Mouse (Mus musculus): ENCODE results near the gene Rhox3a2. TPM values are rescaled to one million over a fixed set of nuclear protein-coding genes. Genes with fewer than 3 reads are reported as not detected.

The Rhox3a2 gene
- polyA plus RNA-seq (2017; shearing (Covaris generic)), result not detected

GRCm38 (mm10) chrX:37379728-37380127, at the start of gene Rhox3a2:
Gene Rhox3a2 (plus strand): TSS chrX:37380028.

GRCm38 (mm10) chrX:37390548-37390947, 10.7 kb downstream of the Rhox3a2 start, which contains the start of gene Rhox4a2:
Gene Rhox4a2 (plus strand): TSS chrX:37390848.

GRCm38 (mm10) chrX:37411767-37412166, 31.9 kb downstream of the Rhox3a2 start, which contains the start of gene Rhox2b:
Gene Rhox2b (plus strand): TSS chrX:37412067.

GRCm38 (mm10) chrX:37432194-37432593, 52.4 kb downstream of the Rhox3a2 start, which contains the start of gene Rhox4b:
Gene Rhox4b (plus strand): TSS chrX:37432494.

Other genes starting within 250 kb of the Rhox3a2 start
- not detected for gene Akap14, start 211.2 kb upstream of the Rhox3a2 start, polyA plus RNA-seq (2017; shearing (Covaris generic))
- gene Ndufa1, start 188.9 kb upstream of the Rhox3a2 start, polyA plus RNA-seq (2017; shearing (Covaris generic)), result 177 TPM
- gene Rnf113a1, start 188.8 kb upstream of the Rhox3a2 start, polyA plus RNA-seq (2017; shearing (Covaris generic)), result 2.8 TPM
- not detected for gene Gm9, start 169.0 kb upstream of the Rhox3a2 start, polyA plus RNA-seq (2017; shearing (Covaris generic))
- gene Rhox1, start 157.8 kb upstream of the Rhox3a2 start, polyA plus RNA-seq (2017; shearing (Covaris generic)), result not detected
- not detected for gene Rhox2a, start 135.1 kb upstream of the Rhox3a2 start, polyA plus RNA-seq (2017; shearing (Covaris generic))
- not detected for gene Rhox3a, start 130.1 kb upstream of the Rhox3a2 start, polyA plus RNA-seq (2017; shearing (Covaris generic))
- 1.2 TPM for gene Rhox4a, start 114.7 kb upstream of the Rhox3a2 start, polyA plus RNA-seq (2017; shearing (Covaris generic))
- not detected for gene Rhox4a2, start 10.8 kb downstream of the Rhox3a2 start, polyA plus RNA-seq (2017; shearing (Covaris generic))
- gene Rhox2b, start 32.0 kb downstream of the Rhox3a2 start, polyA plus RNA-seq (2017; shearing (Covaris generic)), result not detected
- not detected for gene Rhox4b, start 52.5 kb downstream of the Rhox3a2 start, polyA plus RNA-seq (2017; shearing (Covaris generic))
- not detected for gene Rhox2c, start 73.7 kb downstream of the Rhox3a2 start, polyA plus RNA-seq (2017; shearing (Covaris generic))
- gene Rhox3c, start 78.6 kb downstream of the Rhox3a2 start, polyA plus RNA-seq (2017; shearing (Covaris generic)), result not detected
- gene Rhox4c, start 100.3 kb downstream of the Rhox3a2 start, polyA plus RNA-seq (2017; shearing (Covaris generic)), result 0.39 TPM
- not detected for gene Rhox2d, start 113.4 kb downstream of the Rhox3a2 start, polyA plus RNA-seq (2017; shearing (Covaris generic))
- gene Rhox4d, start 134.3 kb downstream of the Rhox3a2 start, polyA plus RNA-seq (2017; shearing (Covaris generic)), result 0.60 TPM
- not detected for gene Rhox2e, start 150.4 kb downstream of the Rhox3a2 start, polyA plus RNA-seq (2017; shearing (Covaris generic))
- not detected for gene Rhox3e, start 162.0 kb downstream of the Rhox3a2 start, polyA plus RNA-seq (2017; shearing (Covaris generic))
- gene Rhox4e, start 177.4 kb downstream of the Rhox3a2 start, polyA plus RNA-seq (2017; shearing (Covaris generic)), result not detected
- gene Rhox2f, start 191.4 kb downstream of the Rhox3a2 start, polyA plus RNA-seq (2017; shearing (Covaris generic)), result 0.84 TPM
- not detected for gene Rhox3f, start 201.0 kb downstream of the Rhox3a2 start, polyA plus RNA-seq (2017; shearing (Covaris generic))
- gene Rhox4f, start 227.7 kb downstream of the Rhox3a2 start, polyA plus RNA-seq (2017; shearing (Covaris generic)), result not detected
- not detected for gene Rhox3g, start 248.6 kb downstream of the Rhox3a2 start, polyA plus RNA-seq (2017; shearing (Covaris generic))